Mouse (Mus musculus) cerebellum, postnatal 25 days (tissue): ENCODE results near the gene Slc50a1.

Experiments
- DNase-seq, 2 experiments: peaks; one replicate each; pipeline ENCODE4 v3.0.0; 2021; ENCODE audit warnings: mixed read lengths in 2 of 2

Slc50a1 gene

DNA sequence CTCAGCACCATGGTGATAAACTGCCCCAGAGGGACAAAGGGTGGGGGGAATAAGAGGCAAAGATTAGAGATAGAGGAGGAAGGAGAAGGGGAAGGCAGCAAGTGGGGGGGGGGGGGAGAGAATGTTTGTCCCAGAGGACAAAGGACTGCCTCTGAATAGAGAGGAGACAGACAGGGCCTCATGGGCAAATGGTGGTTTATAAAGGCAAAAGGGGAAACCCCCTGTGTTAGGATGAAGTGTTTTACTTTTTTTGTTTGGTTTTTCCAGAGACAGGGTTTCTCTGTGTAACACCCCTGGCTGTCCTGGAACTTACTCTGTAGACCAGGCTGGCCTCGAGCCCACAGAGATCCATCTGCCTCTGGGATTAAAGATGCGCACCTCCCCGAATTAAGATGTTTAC is 10.2 kb downstream of the Slc50a1 start:
- DNase-seq = no peak

- no peak for DNase-seq
These were observed 11.3 kb downstream of the Slc50a1 start, which contains the start of gene Dpm3 for GRCm38 (mm10) chr3:89259076-89259475. Gene Dpm3 (plus strand): TSS chr3:89259358.

GRCm38 (mm10) chr3:89256177-89256576 is 14.2 kb downstream of the Slc50a1 start:
- no peak for DNase-seq

GRCm38 (mm10) chr3:89254994-89255393 is 15.4 kb downstream of the Slc50a1 start:
- DNase-seq = no peak

DNA sequence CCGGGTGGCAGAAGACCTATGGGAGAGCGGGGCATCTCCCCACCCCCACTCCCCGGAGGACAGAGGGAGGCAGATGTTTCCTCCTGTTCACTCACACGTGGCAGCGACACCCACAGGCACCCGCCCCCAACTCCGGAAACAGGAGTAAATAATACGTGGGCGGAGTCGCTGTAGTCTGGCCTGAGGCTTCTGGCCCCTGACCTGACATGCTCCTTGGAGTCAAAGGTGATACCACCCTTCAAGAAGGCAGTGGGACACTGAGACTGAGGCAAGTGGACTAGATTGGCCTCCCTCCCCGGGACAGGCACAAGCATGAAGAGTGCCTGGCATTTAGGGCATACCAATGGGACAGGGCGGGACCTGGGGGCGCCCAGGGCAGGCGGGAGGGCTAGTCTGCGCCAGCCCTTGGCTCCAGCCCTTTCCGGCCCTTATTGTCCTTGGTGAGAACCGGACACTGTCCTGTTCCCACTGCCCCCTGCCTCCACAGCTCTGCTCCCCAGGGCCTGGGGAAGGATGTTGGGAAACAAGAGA is 18.9 kb downstream of the Slc50a1 start:
- peak in 1 of 2 experiments; percentile 35 for DNase-seq

DNA sequence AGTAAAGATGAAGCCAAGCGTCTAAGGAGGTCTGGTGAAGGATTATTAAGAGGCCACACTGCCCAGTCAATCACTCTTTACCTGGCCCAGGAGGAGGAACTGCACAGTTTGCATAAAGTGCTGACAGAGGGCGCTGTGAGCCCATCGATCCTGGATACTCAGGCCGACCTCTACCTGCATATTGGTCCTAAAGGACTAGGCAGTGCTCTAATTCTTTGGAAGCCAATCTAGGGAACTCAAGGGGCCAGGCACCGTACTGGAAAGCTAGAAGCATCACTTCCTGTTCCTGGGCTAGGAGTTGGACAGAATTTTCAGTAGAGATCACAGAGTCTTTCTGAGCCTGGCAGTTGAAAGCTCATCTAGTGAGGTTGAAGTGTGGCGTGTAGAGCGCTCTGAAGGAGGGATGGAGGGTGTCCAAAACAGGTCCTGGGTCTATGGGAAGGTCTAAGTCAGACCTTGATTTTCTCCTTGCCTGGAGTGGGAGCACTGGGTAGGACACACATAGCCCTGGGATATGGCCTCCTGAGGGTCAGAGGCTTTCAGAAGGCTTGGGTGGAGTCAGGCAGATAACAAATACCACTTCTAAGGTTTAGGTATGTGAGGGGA is 19.8 kb downstream of the Slc50a1 start:
- DNase-seq = peak; percentile 81 to 87

DNA sequence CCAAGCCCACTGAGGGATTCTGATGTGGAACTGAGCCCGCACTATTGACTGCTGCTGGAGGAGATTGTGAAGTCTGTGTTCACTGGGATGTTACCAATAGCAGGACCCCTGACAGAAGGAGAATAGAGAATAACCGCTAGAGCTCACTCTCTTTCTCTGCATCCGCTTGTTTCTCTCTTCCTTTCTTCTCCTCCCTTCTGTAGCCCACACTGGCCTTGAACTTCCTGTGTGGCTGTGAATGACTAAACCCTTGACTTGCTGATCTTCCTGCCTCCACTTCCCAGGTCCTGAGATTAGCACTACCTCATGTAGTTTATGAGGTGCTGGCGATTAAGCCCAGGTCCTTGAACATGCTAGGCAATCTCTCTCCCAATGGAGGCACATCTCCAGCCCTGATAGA is 22.9 kb downstream of the Slc50a1 start:
- DNase-seq = no peak

GRCm38 (mm10) chr3:89246261-89247100 is 23.9 kb downstream of the Slc50a1 start, which contains the start of gene Trim46:
Gene Trim46 (minus strand): TSS chr3:89246309.
- peak; percentile 93 to 95 for DNase-seq

- DNase-seq = peak; percentile 80 to 88
These were observed 24.6 kb downstream of the Slc50a1 start, which contains the start of gene Krtcap2 for GRCm38 (mm10) chr3:89245688-89246171. Gene Krtcap2 (plus strand): TSS chr3:89245966.

DNA sequence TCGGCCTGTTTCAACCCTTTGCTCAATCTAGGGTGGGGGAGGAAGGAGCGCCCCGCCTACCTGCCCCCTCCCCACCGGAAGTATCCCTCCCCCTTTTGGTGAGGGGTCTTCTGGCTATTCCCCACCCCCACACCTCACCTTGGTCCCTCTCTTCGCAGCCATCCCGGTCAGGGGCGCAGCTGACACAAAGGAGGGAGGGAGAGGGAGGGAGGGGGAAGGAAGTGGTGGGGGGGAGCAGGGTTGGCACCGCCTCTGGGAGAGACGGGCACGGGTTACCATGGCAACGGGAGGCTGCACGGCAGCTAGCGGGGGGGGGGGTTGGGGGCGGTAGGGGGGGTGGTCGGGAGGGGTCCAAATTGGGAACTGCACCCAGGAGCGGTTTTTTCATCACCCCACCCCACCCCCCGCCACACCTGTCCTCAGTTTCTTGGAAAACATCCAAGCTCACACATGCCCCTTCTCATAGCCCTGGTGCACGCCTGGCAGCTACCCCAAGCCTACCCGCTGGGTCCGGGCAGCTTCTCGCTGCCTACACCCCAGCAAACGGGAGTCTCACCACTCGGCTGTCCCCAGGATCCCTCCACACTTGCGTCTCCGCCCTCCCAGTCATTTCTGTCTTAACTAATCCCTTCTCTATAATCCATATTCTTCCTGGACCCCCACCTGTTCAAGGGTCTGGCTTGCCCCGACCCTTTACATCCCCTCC is 25.2 kb downstream of the Slc50a1 start:
- DNase-seq = peak; percentile 87 to 90

DNA sequence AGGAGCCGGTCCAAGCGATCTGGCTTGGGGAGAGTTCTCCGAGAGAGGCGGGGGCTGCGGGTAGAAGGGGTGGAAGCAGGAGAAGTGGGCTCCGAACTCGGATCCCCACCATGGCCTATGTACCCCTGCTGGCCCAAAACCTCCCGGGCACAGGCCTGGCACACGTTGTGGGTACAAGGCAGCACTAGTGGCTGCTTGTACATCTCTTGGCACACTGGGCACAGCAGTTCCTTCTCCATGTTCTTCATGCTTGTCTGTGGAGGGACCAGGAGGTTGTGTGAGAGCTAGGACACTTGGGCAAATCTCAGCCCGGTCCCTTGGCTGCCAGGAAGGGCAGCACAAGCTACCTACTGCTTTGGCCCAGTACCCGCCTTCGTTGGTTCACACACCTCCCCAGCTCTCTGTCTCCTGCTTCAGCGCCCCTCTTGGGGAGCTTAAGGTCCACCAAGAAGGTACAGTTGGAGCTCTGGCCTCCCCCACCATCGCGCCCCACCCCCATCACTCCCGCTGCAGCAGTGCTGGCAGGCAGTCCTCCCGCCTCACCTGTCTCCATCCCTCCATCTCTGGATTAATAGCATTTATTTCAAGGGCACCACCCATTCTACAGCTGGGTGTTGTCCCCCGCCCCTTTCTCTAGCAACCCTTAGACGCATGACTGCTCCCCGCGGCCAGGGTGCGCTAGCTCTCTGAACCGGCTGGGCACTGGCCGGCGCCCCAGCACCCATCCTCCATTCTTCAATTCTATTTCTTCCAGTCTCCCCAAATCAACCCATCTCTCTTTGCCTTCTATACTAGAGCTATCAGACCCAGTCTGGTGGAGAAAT is 26.0 kb downstream of the Slc50a1 start:
- peak; percentile 70 to 78 for DNase-seq

DNA sequence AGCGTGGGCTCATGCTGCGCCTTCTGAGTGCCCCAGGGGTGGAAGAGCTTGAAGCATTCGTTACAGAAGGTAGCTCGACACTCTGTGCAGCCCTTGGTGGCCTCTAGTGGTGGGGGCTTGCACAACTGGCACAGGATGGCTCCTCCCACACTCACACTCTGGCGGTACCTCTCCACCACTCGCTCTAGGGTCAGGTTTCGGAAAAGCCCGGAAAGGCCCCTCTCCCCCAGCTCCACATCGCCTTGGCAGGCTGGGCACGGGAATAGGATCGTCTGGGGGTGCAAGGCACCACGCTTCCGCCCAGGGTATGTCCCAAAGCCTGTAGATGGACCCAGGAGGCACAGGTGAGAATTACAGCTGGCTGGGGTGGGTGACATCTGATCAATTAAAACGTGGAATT is 26.8 kb downstream of the Slc50a1 start:
- DNase-seq = peak; percentile 34 to 52

DNA sequence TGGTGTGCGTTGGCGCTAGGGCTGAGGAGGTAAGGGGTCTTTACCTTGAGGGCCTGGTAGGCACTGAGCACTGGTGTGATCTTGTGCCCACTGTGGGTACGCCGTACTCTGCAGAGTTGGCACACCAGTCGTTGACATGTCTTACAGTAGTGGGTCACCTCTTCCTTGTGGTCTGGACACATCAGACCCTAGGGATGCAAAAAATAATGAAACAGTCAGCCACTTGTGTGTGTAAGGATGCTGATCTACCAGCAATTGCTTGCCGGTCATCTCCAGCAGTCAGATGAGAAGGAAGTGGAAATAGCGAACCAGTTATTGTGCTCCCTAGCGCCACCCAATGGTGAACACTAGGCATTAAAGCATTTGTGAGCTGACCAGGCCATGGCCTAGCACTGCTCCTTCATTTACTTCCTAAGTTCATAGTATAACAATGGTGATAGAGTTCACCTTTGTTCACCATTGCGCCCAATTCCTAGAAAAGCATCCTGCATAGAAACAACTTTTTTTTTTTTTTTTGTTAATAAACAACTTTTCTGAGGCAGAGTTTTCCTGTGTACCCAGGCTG is 28.0 kb downstream of the Slc50a1 start:
- peak; percentile 70 to 83 for DNase-seq

DNA sequence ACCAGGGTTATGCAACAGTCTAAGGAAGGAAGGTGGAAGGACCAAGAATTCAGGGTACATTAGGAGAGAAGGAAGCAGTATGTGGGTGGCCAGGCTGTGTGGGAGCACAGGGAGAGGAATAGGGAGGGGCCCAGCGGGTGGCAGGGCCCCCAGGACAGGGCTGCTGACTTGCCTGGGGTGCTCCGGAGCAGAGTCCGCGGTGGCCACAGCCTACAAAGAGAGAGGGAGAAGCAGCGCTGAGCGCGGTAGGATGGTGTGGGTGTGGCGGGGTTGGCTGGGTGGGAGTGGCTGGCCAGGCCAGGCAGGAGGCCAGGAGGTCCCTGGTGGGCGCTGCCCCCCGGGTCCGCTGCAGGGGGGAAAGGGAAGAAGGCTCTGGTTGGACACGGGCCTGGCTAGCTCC is 31.9 kb downstream of the Slc50a1 start:
- DNase-seq = no peak

DNA sequence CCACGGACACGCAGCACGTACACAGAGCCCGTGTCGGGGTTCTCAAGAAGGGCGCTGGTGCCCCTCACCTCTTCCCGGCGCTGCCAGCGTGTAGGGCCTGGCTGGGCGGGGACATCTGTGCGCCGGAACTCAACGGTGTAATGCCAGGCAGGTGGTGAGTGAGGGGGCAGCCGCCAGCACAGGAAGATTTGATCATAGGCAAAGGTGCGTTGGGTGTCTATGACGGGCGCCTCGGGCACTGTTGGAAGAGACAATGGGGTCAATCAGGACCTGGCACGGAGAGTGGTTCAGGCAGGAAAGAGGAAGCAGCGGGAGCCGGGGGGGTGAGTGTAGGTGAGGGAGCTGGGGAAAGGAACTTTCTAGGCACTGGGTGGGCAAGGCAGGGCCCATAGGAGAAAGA is 32.7 kb downstream of the Slc50a1 start:
- DNase-seq = no peak

DNA sequence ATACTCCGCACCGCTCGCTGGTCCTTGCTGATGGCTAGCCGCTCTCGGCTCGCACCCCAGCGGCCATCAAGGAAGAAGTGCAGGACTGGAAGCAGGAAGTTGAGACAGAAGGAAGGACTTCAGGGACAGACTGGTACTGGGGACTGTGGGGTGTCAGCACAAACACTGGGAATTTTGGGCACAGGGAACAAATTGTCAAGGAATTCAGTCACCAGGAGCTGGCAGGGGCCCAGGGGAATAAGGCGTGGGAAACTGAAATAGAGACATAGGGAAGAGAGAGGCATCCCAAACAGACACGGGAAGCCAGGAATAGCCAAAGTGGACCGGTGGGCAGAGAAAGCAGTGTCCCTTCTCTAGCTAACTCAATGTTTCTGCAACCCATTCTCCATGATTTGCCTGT is 33.9 kb downstream of the Slc50a1 start:
- DNase-seq = no peak

DNA sequence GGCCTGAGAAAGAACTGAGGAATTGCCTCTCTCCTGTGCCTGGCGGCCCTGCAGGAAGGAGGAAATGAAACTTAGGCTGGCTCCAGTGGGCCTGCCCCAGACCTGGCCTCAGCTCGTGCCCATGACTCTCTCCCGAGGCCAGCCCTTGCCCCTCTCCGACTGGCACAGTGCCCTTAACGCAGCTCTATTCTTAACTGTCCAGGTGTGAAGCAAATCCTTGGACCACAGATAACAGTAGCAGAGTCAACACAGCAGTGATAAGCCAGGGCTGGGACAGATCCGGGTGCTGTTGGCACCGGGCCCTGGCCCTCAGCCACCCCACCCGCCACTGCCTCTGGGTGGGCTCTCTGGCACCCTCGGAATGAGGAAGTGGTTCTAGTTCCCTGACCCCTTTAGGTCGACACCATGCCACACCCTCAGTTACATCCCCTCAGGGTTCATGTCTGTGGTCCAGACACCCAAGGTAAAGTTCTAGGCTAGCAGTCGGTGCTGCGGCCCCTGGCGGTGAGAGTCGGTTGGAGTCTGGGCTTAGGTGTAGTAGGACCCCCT is 36.7 kb downstream of the Slc50a1 start:
- DNase-seq = peak in 1 of 2 experiments; percentile 37

DNA sequence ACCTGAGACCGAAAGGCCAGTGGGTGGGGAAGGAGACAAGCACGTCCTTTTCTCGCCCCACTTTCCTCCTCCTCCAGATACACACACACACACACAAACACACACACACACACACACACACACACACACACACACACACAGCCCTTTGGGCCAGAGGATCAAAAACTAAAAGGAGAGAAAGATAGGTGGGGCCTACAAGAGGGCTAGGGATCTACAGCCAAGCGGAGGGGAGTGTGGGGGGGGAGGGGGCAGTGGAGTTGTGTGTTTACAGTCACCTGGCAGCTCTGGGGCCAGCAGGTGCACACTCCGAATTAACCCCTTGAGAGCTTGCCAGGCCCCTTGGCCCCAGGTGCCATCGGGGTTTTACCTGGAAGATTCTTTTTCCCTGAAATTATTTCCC is 37.8 kb downstream of the Slc50a1 start:
- no peak for DNase-seq

GRCm38 (mm10) chr3:89231772-89232275 is 38.5 kb downstream of the Slc50a1 start:
- DNase-seq = peak in 1 of 2 experiments; percentile 65

DNA sequence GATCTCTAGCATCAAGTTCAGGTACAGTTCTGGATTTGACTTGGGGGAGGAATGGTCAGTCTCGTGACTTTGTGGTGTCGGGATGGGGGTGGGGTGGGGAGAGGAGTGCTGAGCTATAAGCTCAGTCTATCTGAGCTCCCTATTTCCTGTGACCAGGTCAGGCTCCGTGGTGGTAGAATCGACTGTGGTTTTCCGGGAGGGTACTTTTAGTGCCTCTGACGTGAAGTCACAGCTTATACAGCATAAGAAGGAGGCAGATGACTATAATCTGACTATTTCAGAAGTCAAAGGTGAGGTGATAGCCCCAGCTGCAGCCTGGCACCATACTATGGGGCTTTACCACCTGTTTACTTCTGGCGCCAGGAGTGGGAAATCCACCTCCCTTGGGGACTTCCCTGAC is 39.0 kb downstream of the Slc50a1 start:
- no peak for DNase-seq

- no peak for DNase-seq
These were observed 39.8 kb downstream of the Slc50a1 start for GRCm38 (mm10) chr3:89230561-89230960.
